Mouse (Mus musculus): ENCODE data around the gene Sdad1. TPM values are rescaled to one million over a fixed set of nuclear protein-coding genes. Genes with fewer than 3 reads are reported as not detected.
"Not testable (repeated sequence)": the region's sequence is repeated elsewhere in the genome, so short reads cannot be mapped to it uniquely, and the experiment has no call there.

Sdad1 gene
- 36.3 and 49.1 TPM in 2 replicates for polyA plus RNA-seq (2014; fragmentation: Nextera tagmentation; extraction: Ambion mirVana)

DNA sequence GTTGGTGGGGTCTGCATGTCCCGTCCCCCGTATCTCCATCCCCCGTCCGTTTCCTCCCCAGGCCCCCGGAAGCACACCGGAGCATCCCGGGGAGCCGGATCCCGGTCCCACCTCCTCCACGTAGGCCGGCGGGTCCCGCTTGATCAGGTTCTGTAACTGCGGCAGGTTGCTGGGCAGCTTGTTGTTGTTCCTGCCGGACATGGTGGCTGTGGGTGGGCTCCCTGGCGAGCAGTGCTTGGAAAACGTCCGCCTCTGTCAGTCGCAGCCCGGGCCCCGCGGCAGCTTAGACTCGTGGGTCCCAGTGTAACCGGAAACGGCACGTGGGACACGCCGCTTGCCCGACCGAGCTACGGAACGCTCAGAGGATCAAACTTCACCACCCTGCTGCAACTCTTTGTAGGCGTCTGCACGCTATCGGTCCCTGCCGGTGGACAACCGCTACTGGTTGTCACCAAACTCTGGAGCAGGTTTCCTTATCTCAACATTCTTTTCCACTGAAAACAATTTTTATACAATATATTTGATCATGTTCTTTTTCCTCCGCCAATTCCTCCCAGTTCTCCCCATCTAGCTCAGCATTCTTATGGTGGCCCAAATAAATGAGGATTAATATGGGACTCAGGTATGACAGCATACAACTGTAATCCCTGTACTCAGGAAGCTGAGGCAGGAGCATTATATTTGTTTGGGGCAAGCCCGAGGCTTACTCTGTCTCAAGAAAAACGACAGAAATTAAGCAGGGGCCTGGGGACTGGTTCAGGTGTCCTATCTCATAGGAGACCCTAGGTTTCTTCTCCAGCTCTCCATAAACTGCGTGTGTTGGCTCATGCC, at the start of gene Sdad1:
Gene Sdad1, minus strand, starts transcription at position 799 of the 831 bp plus-strand sequence.
- Histone ChIP-seq H3K27ac (ENCODE audit: low read depth, low read length) (peak within 1 kb of the TSS; percentile 42; the same call in 1 of the 2 replicates), H3K27me3 (ENCODE audit: control insufficient read depth, insufficient read depth, low read length) (no peaks in the 10 kb centered on the region), H3K36me3 (ENCODE audit: control insufficient read depth, insufficient read depth, low read length) (no peaks in the 10 kb centered on the region), H3K4me1 (replicated peaks; ENCODE audit: control insufficient read depth, insufficient read depth, low read length) (no peaks in the 10 kb centered on the region; the same call in 1 of the 2 replicates), H3K9ac (ENCODE audit: low read depth, low read length) (peak within 1 kb of the TSS; percentile 80), H3K4me2 (replicated peaks; ENCODE audit: low read depth, low read length) (peak within 1 kb of the TSS; percentile 76), H3K9me3 (ENCODE audit: control insufficient read depth, low read length) (no peaks in the 10 kb centered on the region), H3K4me3 (ENCODE audit: low read depth, low read length) (peak within 1 kb of the TSS; percentile 86)
- WGBS, result 2% methylated on average over 41 of the region's 41 CpGs
- peak; percentile 96 for ATAC-seq (ENCODE audit: low FRiP score)
- DNase-seq (ENCODE audit: low spot score), result peak; percentile 91

DNA sequence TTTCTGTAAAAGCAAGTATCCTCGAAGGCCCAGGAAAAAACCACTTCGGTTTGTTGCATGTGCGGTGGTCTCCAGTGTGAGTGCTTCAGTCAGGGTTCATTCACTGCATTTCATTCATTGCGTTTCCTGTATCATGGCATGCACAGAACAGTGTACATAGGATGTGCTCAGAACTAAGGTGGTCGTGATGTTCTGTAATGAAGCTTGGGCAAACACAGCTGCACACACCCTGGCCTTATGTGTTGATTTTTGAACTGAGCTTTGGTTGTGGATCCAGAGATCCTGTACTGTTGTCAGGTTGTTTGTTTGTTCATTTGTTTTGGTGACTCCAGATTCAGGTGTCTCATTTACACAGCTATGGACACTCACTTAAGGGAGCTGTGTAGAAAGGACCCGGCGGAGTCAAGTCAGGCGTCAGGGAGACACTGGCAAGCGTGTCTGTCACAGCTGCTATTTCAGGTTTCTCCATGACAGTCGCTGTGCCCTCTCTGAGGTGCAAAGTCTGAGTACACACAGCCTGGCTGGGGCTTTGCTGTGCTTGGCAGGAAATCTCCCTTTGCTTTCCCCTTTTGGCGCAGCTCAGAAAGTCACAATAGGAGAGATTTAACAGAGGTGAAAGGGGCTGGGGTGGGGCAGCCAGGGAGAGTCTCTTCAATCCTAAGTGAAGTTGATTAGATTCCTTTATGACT, 48.6 kb upstream of the Sdad1 start:
- Histone ChIP-seq H3K4me3 (ENCODE audit: low read depth, low read length) (no peak overlapping the region), H3K4me2 (replicated peaks; ENCODE audit: low read depth, low read length) (no peak overlapping the region), H3K27me3 (ENCODE audit: control insufficient read depth, insufficient read depth, low read length) (no peaks in the 10 kb centered on the region), H3K36me3 (ENCODE audit: control insufficient read depth, insufficient read depth, low read length) (no peaks in the 10 kb centered on the region), H3K9ac (ENCODE audit: low read depth, low read length) (no peak overlapping the region), H3K27ac (ENCODE audit: low read depth, low read length) (no peak overlapping the region), H3K4me1 (replicated peaks; ENCODE audit: control insufficient read depth, insufficient read depth, low read length) (no peaks in the 10 kb centered on the region), H3K9me3 (ENCODE audit: control insufficient read depth, low read length) (no peaks in the 10 kb centered on the region)
- DNase-seq (ENCODE audit: low spot score) (no peak), ATAC-seq (ENCODE audit: low FRiP score) (no peak)
- WGBS, result 78% methylated on average over 11 of the region's 11 CpGs

DNA sequence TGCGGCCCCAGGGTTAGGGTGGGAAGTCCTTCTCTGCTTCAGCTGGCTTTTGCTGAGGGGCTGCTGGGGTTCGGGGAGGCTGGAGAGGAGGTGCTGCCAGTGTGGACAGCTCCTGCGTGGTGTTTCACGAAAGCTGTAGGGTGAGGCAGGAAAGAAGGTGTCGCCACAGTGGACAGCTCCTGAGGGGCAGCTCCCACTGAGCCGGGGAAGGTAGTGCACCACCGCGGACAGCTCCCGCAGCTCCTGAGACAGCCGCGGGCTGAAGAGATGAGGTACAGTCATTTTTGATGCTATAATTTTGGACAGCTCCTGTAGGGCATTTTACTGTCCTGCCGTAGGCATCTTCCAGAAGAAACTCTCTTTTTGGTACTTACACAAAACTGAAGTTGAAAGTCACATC, 47.8 kb upstream of the Sdad1 start:
- no peak overlapping the region for H3K4me3 ChIP-seq (ENCODE audit: low read depth, low read length)
- DNase-seq (ENCODE audit: low spot score), result no peak
- 50% methylated on average over 11 of the region's 12 CpGs for WGBS
- H3K36me3 ChIP-seq (ENCODE audit: control insufficient read depth, insufficient read depth, low read length), result no peaks in the 10 kb centered on the region
- H3K27me3 ChIP-seq (ENCODE audit: control insufficient read depth, insufficient read depth, low read length), result no peaks in the 10 kb centered on the region
- H3K9me3 ChIP-seq (ENCODE audit: control insufficient read depth, low read length), result no peaks in the 10 kb centered on the region
- H3K4me1 ChIP-seq (replicated peaks; ENCODE audit: control insufficient read depth, insufficient read depth, low read length), result no peaks in the 10 kb centered on the region
- H3K4me2 ChIP-seq (replicated peaks; ENCODE audit: low read depth, low read length), result no peak overlapping the region
- H3K9ac ChIP-seq (ENCODE audit: low read depth, low read length), result no peak overlapping the region
- ATAC-seq (ENCODE audit: low FRiP score), result no peak
- no peak overlapping the region for H3K27ac ChIP-seq (ENCODE audit: low read depth, low read length)

DNA sequence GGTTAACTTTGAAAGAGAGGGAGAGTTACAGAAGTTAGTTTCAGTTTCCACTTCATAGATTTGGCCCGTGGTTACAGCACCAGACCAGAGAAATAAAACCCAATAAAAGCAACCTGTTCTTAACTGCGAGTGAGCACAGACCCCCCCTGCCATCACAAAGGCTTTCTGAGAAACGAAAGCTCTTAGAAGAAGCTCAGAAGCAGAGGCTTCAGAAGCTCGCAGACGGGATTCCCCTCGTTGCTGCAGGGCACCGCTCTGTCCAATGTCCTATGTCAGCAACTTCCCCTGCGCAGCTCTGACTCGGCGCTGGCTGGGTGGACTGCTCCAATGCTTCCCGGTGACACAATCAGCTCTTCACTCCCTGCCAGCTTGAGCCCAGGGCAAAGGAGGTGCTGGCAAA, 43.2 kb upstream of the Sdad1 start:
- H3K27ac ChIP-seq (ENCODE audit: low read depth, low read length), result no peak overlapping the region
- DNase-seq (ENCODE audit: low spot score) (no peak), ATAC-seq (ENCODE audit: low FRiP score) (no peak)
- no peak overlapping the region for H3K9ac ChIP-seq (ENCODE audit: low read depth, low read length)
- no peaks in the 10 kb centered on the region for H3K4me1 ChIP-seq (replicated peaks; ENCODE audit: control insufficient read depth, insufficient read depth, low read length)
- H3K9me3 ChIP-seq (ENCODE audit: control insufficient read depth, low read length), result no peaks in the 10 kb centered on the region
- no peaks in the 10 kb centered on the region for H3K36me3 ChIP-seq (ENCODE audit: control insufficient read depth, insufficient read depth, low read length)
- 54% methylated on average over 11 of the region's 11 CpGs for WGBS
- H3K4me3 ChIP-seq (ENCODE audit: low read depth, low read length), result no peak overlapping the region
- no peaks in the 10 kb centered on the region for H3K27me3 ChIP-seq (ENCODE audit: control insufficient read depth, insufficient read depth, low read length)
- no peak overlapping the region for H3K4me2 ChIP-seq (replicated peaks; ENCODE audit: low read depth, low read length)

DNA sequence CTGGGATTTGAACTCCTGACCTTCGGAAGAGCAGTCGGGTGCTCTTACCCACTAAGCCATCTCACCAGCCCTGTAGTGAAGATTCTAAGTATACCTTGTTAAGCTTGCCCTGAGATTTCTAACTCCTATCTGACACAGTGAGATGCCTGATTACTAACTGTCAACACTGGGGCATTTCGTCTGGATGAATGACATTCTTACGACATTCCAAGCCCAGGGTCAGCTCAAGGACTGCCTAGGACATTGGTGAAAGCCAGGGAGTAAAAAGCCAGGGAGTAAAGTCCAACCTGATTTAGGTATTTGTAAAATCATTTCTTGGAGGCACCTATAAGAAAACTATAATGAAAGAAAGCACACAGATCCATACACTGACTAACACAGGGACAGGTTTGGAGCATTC, 42.4 kb upstream of the Sdad1 start:
- H3K4me2 ChIP-seq (replicated peaks; ENCODE audit: low read depth, low read length); DNase-seq (ENCODE audit: low spot score); H3K9ac ChIP-seq (ENCODE audit: low read depth, low read length); H3K9me3 ChIP-seq (ENCODE audit: control insufficient read depth, low read length); H3K27ac ChIP-seq (ENCODE audit: low read depth, low read length); ATAC-seq (ENCODE audit: low FRiP score); H3K4me1 ChIP-seq (replicated peaks; ENCODE audit: control insufficient read depth, insufficient read depth, low read length); H3K27me3 ChIP-seq (ENCODE audit: control insufficient read depth, insufficient read depth, low read length); H3K4me3 ChIP-seq (ENCODE audit: low read depth, low read length); H3K36me3 ChIP-seq (ENCODE audit: control insufficient read depth, insufficient read depth, low read length): not testable (repeated sequence)
- 80% methylated on average over 4 of the region's 4 CpGs for WGBS

DNA sequence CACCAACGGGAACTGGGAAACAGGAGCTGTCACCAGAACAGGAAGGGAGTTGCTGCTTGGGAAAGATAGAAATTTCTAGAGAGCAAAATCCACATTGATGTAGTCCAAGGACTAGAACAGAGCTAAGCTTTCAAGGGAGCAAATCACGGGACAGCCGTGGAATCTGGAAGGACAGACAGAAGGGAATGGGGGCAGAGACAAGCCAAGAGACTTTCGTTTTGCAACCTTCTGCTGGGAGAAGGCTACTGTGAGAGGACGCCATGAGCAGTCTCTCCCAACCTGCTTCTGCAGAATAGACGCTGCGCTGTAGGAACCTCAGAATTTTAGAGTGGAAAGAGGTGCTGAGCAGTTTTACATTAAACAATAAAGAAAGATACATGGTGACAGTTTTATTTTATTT, 39.5 kb upstream of the Sdad1 start:
- H3K27me3 ChIP-seq (ENCODE audit: control insufficient read depth, insufficient read depth, low read length), result no peaks in the 10 kb centered on the region
- DNase-seq (ENCODE audit: low spot score), result no peak
- no peak overlapping the region for H3K9ac ChIP-seq (ENCODE audit: low read depth, low read length)
- WGBS, result 88% methylated on average over 7 of the region's 7 CpGs
- no peak overlapping the region for H3K4me3 ChIP-seq (ENCODE audit: low read depth, low read length)
- no peak for ATAC-seq (ENCODE audit: low FRiP score)
- H3K27ac ChIP-seq (ENCODE audit: low read depth, low read length), result no peak overlapping the region
- H3K4me2 ChIP-seq (replicated peaks; ENCODE audit: low read depth, low read length), result no peak overlapping the region
- H3K9me3 ChIP-seq (ENCODE audit: control insufficient read depth, low read length), result no peaks in the 10 kb centered on the region
- H3K4me1 ChIP-seq (replicated peaks; ENCODE audit: control insufficient read depth, insufficient read depth, low read length), result no peaks in the 10 kb centered on the region
- no peaks in the 10 kb centered on the region for H3K36me3 ChIP-seq (ENCODE audit: control insufficient read depth, insufficient read depth, low read length)

DNA sequence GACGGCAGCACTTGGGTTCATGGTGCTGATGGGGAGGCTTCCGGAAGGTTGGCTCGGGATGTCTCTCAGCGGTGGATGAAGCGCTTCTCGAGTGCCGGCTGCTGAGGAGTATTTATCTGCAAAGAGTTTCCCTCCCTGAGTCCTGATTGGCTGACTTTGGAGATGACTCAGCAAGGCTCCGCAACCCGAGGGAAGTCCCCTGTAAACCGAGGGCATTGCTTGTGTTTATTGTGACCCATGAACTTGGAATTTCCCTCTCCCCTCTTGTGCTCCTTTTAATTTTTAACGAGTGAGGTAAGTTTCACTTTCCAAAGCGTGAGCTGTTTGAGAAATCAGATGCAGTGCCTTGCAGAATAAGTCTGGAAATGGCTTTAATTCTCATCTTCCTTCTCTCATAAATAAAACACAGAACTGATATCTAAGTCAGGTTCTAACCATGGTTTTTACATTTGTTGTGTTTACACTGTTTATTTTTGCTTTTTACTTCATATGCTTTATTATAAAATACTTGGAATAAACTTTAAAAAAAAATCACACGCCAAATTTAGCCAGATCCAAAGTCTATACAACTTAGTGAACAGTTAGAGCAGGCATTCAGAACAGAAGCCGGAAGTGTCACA, 38.6 kb upstream of the Sdad1 start, which contains the start of gene Cxcl10:
Gene Cxcl10, minus strand, starts transcription at position 96 of the 620 bp plus-strand sequence.
- 33% methylated on average over 14 of the region's 14 CpGs for WGBS
- Histone ChIP-seq H3K27me3 (ENCODE audit: control insufficient read depth, insufficient read depth, low read length) (no peaks in the 10 kb centered on the region), H3K4me3 (ENCODE audit: low read depth, low read length) (no peak within 1 kb of the TSS), H3K9me3 (ENCODE audit: control insufficient read depth, low read length) (no peaks in the 10 kb centered on the region), H3K36me3 (ENCODE audit: control insufficient read depth, insufficient read depth, low read length) (no peaks in the 10 kb centered on the region), H3K4me2 (replicated peaks; ENCODE audit: low read depth, low read length) (peak within 1 kb of the TSS; percentile 5; the same call in 1 of the 2 replicates), H3K9ac (ENCODE audit: low read depth, low read length) (no peak within 1 kb of the TSS), H3K4me1 (replicated peaks; ENCODE audit: control insufficient read depth, insufficient read depth, low read length) (no peaks in the 10 kb centered on the region), H3K27ac (ENCODE audit: low read depth, low read length) (no peak within 1 kb of the TSS)
- ATAC-seq (ENCODE audit: low FRiP score) (0 out of 2 replicates have a peak, but pooled peaks have one; percentile 35), DNase-seq (ENCODE audit: low spot score) (peak; percentile 41)

DNA sequence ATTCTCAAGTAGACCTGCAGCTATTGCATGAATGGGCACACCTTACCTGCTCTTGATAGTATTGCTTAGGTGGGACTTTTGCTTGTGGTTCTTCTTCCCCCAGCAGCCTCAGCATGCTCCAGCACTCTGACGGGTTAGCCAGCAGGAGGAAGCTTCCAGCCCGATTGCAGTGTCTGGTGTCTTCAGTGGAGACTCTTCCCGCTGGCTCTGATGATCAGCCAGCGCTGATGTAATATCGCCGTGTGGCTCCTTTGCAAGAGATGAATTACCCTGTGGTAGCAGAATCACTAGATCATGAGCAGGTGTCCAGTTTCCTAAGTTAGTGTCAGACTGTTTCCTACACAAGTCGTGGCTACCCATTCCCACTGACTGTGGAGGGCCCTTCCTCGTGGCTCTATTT, 34.7 kb upstream of the Sdad1 start:
- no peak for ATAC-seq (ENCODE audit: low FRiP score)
- DNase-seq (ENCODE audit: low spot score), result no peak
- no peaks in the 10 kb centered on the region for H3K4me1 ChIP-seq (replicated peaks; ENCODE audit: control insufficient read depth, insufficient read depth, low read length)
- no peaks in the 10 kb centered on the region for H3K9me3 ChIP-seq (ENCODE audit: control insufficient read depth, low read length)
- 89% methylated on average over 8 of the region's 8 CpGs for WGBS
- no peak overlapping the region for H3K4me2 ChIP-seq (replicated peaks; ENCODE audit: low read depth, low read length)
- no peak overlapping the region for H3K9ac ChIP-seq (ENCODE audit: low read depth, low read length)
- H3K36me3 ChIP-seq (ENCODE audit: control insufficient read depth, insufficient read depth, low read length), result no peaks in the 10 kb centered on the region
- H3K27ac ChIP-seq (ENCODE audit: low read depth, low read length), result no peak overlapping the region
- H3K27me3 ChIP-seq (ENCODE audit: control insufficient read depth, insufficient read depth, low read length), result no peaks in the 10 kb centered on the region
- no peak overlapping the region for H3K4me3 ChIP-seq (ENCODE audit: low read depth, low read length)
